Mouse (Mus musculus): ENCODE data around the gene Gins3. TPM values are rescaled to one million over a fixed set of nuclear protein-coding genes. Genes with fewer than 3 reads are reported as not detected.

Gene Gins3
- polyA plus RNA-seq, 1 experiment from 2014 or later = 13.4 TPM

- Histone ChIP-seq H3K9ac (ENCODE audit: low read length) (no peak overlapping the region), H3K27me3 (ENCODE audit: control insufficient read depth, insufficient read depth, low read length) (no peaks in the 10 kb centered on the region), H3K4me2 (ENCODE audit: low read depth, low read length) (no peak overlapping the region), H3K9me3 (replicated peaks; ENCODE audit: control insufficient read depth, low read length) (no peaks in the 10 kb centered on the region), H3K4me3 (ENCODE audit: low read length) (no peak overlapping the region), H3K27ac (ENCODE audit: low read length) (no peak overlapping the region), H3K36me3 (ENCODE audit: control insufficient read depth, insufficient read depth) (no peaks in the 10 kb centered on the region), H3K4me1 (ENCODE audit: control insufficient read depth, insufficient read depth, low read length) (peaks cover 5% of the 10 kb centered on the region; the same call in 1 of the 2 replicates)
- WGBS = 79% methylated on average over 2 of the region's 2 CpGs
- ATAC-seq (replicated peaks; ENCODE audit: extremely low read depth, insufficient read depth, low FRiP score) = no peak
Observed at GRCm38 (mm10) chr8:95620046-95620445, 13.2 kb upstream of the Gins3 start.

GRCm38 (mm10) chr8:95624833-95625232 is 8.4 kb upstream of the Gins3 start:
- 73% methylated on average over 2 of the region's 2 CpGs for WGBS
- no peaks in the 10 kb centered on the region for H3K9me3 ChIP-seq (replicated peaks; ENCODE audit: control insufficient read depth, low read length)
- no peaks in the 10 kb centered on the region for H3K36me3 ChIP-seq (ENCODE audit: control insufficient read depth, insufficient read depth)
- no peak overlapping the region for H3K4me3 ChIP-seq (ENCODE audit: low read length)
- no peak overlapping the region for H3K4me2 ChIP-seq (ENCODE audit: low read depth, low read length)
- no peak for ATAC-seq (replicated peaks; ENCODE audit: extremely low read depth, insufficient read depth, low FRiP score)
- no peak overlapping the region for H3K9ac ChIP-seq (ENCODE audit: low read length)
- H3K4me1 ChIP-seq (ENCODE audit: control insufficient read depth, insufficient read depth, low read length) = peaks cover 5% of the 10 kb centered on the region; the same call in 1 of the 2 replicates
- no peaks in the 10 kb centered on the region for H3K27me3 ChIP-seq (ENCODE audit: control insufficient read depth, insufficient read depth, low read length)
- no peak overlapping the region for H3K27ac ChIP-seq (ENCODE audit: low read length)

- WGBS = 79% methylated on average over 6 of the region's 6 CpGs
- ATAC-seq (replicated peaks; ENCODE audit: extremely low read depth, insufficient read depth, low FRiP score) = no peak
- H3K4me2 ChIP-seq (ENCODE audit: low read depth, low read length) = peak overlapping the region; percentile 94
Observed at GRCm38 (mm10) chr8:95632840-95633239, 413 bp upstream of the Gins3 start.

GRCm38 (mm10) chr8:95634063-95634340 is 749 bp downstream of the Gins3 start:
- Histone ChIP-seq H3K27me3 (ENCODE audit: control insufficient read depth, insufficient read depth, low read length) (no peaks in the 10 kb centered on the region), H3K27ac (ENCODE audit: low read length) (no peak overlapping the region), H3K4me1 (ENCODE audit: control insufficient read depth, insufficient read depth, low read length) (peaks cover 9% of the 10 kb centered on the region; the same call in 1 of the 2 replicates), H3K36me3 (ENCODE audit: control insufficient read depth, insufficient read depth) (no peaks in the 10 kb centered on the region), H3K9me3 (replicated peaks; ENCODE audit: control insufficient read depth, low read length) (no peaks in the 10 kb centered on the region), H3K4me2 (ENCODE audit: low read depth, low read length) (peak overlapping the region; percentile 94), H3K4me3 (ENCODE audit: low read length) (peak overlapping the region; percentile 74), H3K9ac (ENCODE audit: low read length) (peak overlapping the region; percentile 76)
- 2% methylated on average over 6 of the region's 6 CpGs for WGBS
- ATAC-seq (replicated peaks; ENCODE audit: extremely low read depth, insufficient read depth, low FRiP score) = no peak

More at GRCm38 (mm10) chr8:95632840-95633239, 413 bp upstream of the Gins3 start:
- H3K4me1 ChIP-seq (ENCODE audit: control insufficient read depth, insufficient read depth, low read length) = peaks cover 9% of the 10 kb centered on the region; the same call in 1 of the 2 replicates
- no peak overlapping the region for H3K9ac ChIP-seq (ENCODE audit: low read length)
- no peak overlapping the region for H3K27ac ChIP-seq (ENCODE audit: low read length)
- H3K9me3 ChIP-seq (replicated peaks; ENCODE audit: control insufficient read depth, low read length) = no peaks in the 10 kb centered on the region
- H3K27me3 ChIP-seq (ENCODE audit: control insufficient read depth, insufficient read depth, low read length) = no peaks in the 10 kb centered on the region
- H3K4me3 ChIP-seq (ENCODE audit: low read length) = peak overlapping the region; percentile 74
- H3K36me3 ChIP-seq (ENCODE audit: control insufficient read depth, insufficient read depth) = no peaks in the 10 kb centered on the region

- 79% methylated on average over 2 of the region's 2 CpGs for WGBS
- ATAC-seq (replicated peaks; ENCODE audit: extremely low read depth, insufficient read depth, low FRiP score) = no peak
- H3K4me2 ChIP-seq (ENCODE audit: low read depth, low read length) = no peak overlapping the region
- no peak overlapping the region for H3K27ac ChIP-seq (ENCODE audit: low read length)
- no peaks in the 10 kb centered on the region for H3K27me3 ChIP-seq (ENCODE audit: control insufficient read depth, insufficient read depth, low read length)
- peaks cover 13% of the 10 kb centered on the region; the same call in 1 of the 2 replicates for H3K36me3 ChIP-seq (ENCODE audit: control insufficient read depth, insufficient read depth)
- H3K4me1 ChIP-seq (ENCODE audit: control insufficient read depth, insufficient read depth, low read length) = no peaks in the 10 kb centered on the region
- no peak overlapping the region for H3K4me3 ChIP-seq (ENCODE audit: low read length)
- no peak overlapping the region for H3K9ac ChIP-seq (ENCODE audit: low read length)
- no peaks in the 10 kb centered on the region for H3K9me3 ChIP-seq (replicated peaks; ENCODE audit: control insufficient read depth, low read length)
Observed at GRCm38 (mm10) chr8:95644942-95645341, 11.7 kb downstream of the Gins3 start.

- H3K4me3 ChIP-seq (ENCODE audit: low read length) = no peak overlapping the region
- peaks cover 6% of the 10 kb centered on the region; the same call in 1 of the 2 replicates for H3K36me3 ChIP-seq (ENCODE audit: control insufficient read depth, insufficient read depth)
- H3K27me3 ChIP-seq (ENCODE audit: control insufficient read depth, insufficient read depth, low read length) = no peaks in the 10 kb centered on the region
- H3K9me3 ChIP-seq (replicated peaks; ENCODE audit: control insufficient read depth, low read length) = no peaks in the 10 kb centered on the region
- no peak overlapping the region for H3K27ac ChIP-seq (ENCODE audit: low read length)
- no peak overlapping the region for H3K4me2 ChIP-seq (ENCODE audit: low read depth, low read length)
- WGBS = 79% methylated on average over 3 of the region's 3 CpGs
- no peak overlapping the region for H3K9ac ChIP-seq (ENCODE audit: low read length)
- no peak for ATAC-seq (replicated peaks; ENCODE audit: extremely low read depth, insufficient read depth, low FRiP score)
- no peaks in the 10 kb centered on the region for H3K4me1 ChIP-seq (ENCODE audit: control insufficient read depth, insufficient read depth, low read length)
Observed at GRCm38 (mm10) chr8:95648251-95648650, 15.0 kb downstream of the Gins3 start.

GRCm38 (mm10) chr8:95653351-95653750 is 20.1 kb downstream of the Gins3 start:
- H3K4me2 ChIP-seq (ENCODE audit: low read depth, low read length) = no peak overlapping the region
- no peaks in the 10 kb centered on the region for H3K4me1 ChIP-seq (ENCODE audit: control insufficient read depth, insufficient read depth, low read length)
- H3K27ac ChIP-seq (ENCODE audit: low read length) = no peak overlapping the region
- H3K9ac ChIP-seq (ENCODE audit: low read length) = no peak overlapping the region
- WGBS = 63% methylated on average over 5 of the region's 5 CpGs
- H3K27me3 ChIP-seq (ENCODE audit: control insufficient read depth, insufficient read depth, low read length) = no peaks in the 10 kb centered on the region
- no peak overlapping the region for H3K4me3 ChIP-seq (ENCODE audit: low read length)
- ATAC-seq (replicated peaks; ENCODE audit: extremely low read depth, insufficient read depth, low FRiP score) = no peak
- no peaks in the 10 kb centered on the region for H3K9me3 ChIP-seq (replicated peaks; ENCODE audit: control insufficient read depth, low read length)
- no peaks in the 10 kb centered on the region for H3K36me3 ChIP-seq (ENCODE audit: control insufficient read depth, insufficient read depth)

GRCm38 (mm10) chr8:95655831-95656230 is 22.6 kb downstream of the Gins3 start:
- no peaks in the 10 kb centered on the region for H3K9me3 ChIP-seq (replicated peaks; ENCODE audit: control insufficient read depth, low read length)
- H3K4me2 ChIP-seq (ENCODE audit: low read depth, low read length) = no peak overlapping the region
- H3K4me1 ChIP-seq (ENCODE audit: control insufficient read depth, insufficient read depth, low read length) = peaks cover 5% of the 10 kb centered on the region
- H3K4me3 ChIP-seq (ENCODE audit: low read length) = no peak overlapping the region
- no peaks in the 10 kb centered on the region for H3K36me3 ChIP-seq (ENCODE audit: control insufficient read depth, insufficient read depth)
- no peak overlapping the region for H3K9ac ChIP-seq (ENCODE audit: low read length)
- no peaks in the 10 kb centered on the region for H3K27me3 ChIP-seq (ENCODE audit: control insufficient read depth, insufficient read depth, low read length)
- no peak for ATAC-seq (replicated peaks; ENCODE audit: extremely low read depth, insufficient read depth, low FRiP score)
- WGBS = 74% methylated on average over 7 of the region's 7 CpGs
- no peak overlapping the region for H3K27ac ChIP-seq (ENCODE audit: low read length)

- Histone ChIP-seq H3K9ac (ENCODE audit: low read length) (no peak overlapping the region), H3K4me3 (ENCODE audit: low read length) (no peak overlapping the region), H3K4me1 (ENCODE audit: control insufficient read depth, insufficient read depth, low read length) (peaks cover 5% of the 10 kb centered on the region), H3K27ac (ENCODE audit: low read length) (no peak overlapping the region), H3K4me2 (ENCODE audit: low read depth, low read length) (no peak overlapping the region), H3K36me3 (ENCODE audit: control insufficient read depth, insufficient read depth) (no peaks in the 10 kb centered on the region), H3K27me3 (ENCODE audit: control insufficient read depth, insufficient read depth, low read length) (no peaks in the 10 kb centered on the region), H3K9me3 (replicated peaks; ENCODE audit: control insufficient read depth, low read length) (no peaks in the 10 kb centered on the region)
- ATAC-seq (replicated peaks; ENCODE audit: extremely low read depth, insufficient read depth, low FRiP score) = no peak
- WGBS = 52% methylated on average over 5 of the region's 5 CpGs
Observed at GRCm38 (mm10) chr8:95656316-95657002, 23.2 kb downstream of the Gins3 start.

Data from heart, embryonic 16.5 days (tissue).